Mouse (Mus musculus): Measurements from ENCODE around the gene Avpr1b. TPM values are rescaled to one million over a fixed set of nuclear protein-coding genes. Genes with fewer than 3 reads are reported as not detected.

Gene Avpr1b
- polyA plus RNA-seq, 1 experiment from 2014 or later, result not detected

GRCm38 (mm10) chr1:131652670-131653443, 53.8 kb downstream of the Avpr1b start:
- Histone ChIP-seq H3K4me1 (peaks cover 17% of the 10 kb centered on the region), H3K27ac (replicated peaks) (0 out of 2 replicates have a peak overlapping the region, but pooled peaks have one; percentile 24), H3K9me3 (no peaks in the 10 kb centered on the region), H3K9ac (no peak overlapping the region), H3K27me3 (replicated peaks) (no peaks in the 10 kb centered on the region), H3K4me2 (no peak overlapping the region), H3K36me3 (no peaks in the 10 kb centered on the region), H3K4me3 (no peak overlapping the region)
- WGBS, result 57% methylated on average over 12 of the region's 12 CpGs
- no peak; the same call in 1 of the 2 replicates for ATAC-seq (ENCODE audit: extremely low read depth, insufficient number of reproducible peaks, low FRiP score, low TSS enrichment)

- Histone ChIP-seq H3K4me3 (no peak overlapping the region), H3K9ac (no peak overlapping the region), H3K36me3 (no peaks in the 10 kb centered on the region), H3K27me3 (replicated peaks) (0 out of 2 replicates have a peak, but pooled peaks cover 6% of the 10 kb centered on the region), H3K4me1 (peaks cover 17% of the 10 kb centered on the region), H3K9me3 (no peaks in the 10 kb centered on the region), H3K27ac (replicated peaks) (no peak overlapping the region), H3K4me2 (no peak overlapping the region)
- 66% methylated on average over 6 of the region's 6 CpGs for WGBS
- no peak for ATAC-seq (ENCODE audit: extremely low read depth, insufficient number of reproducible peaks, low FRiP score, low TSS enrichment)
Measured at GRCm38 (mm10) chr1:131655601-131656000, 56.6 kb downstream of the Avpr1b start.

- peak overlapping the region; percentile 42; the same call in 1 of the 2 replicates for H3K27ac ChIP-seq (replicated peaks)
- H3K4me3 ChIP-seq, result peak overlapping the region; percentile 32
- under 1% methylated on average over 11 of the region's 11 CpGs for WGBS
- H3K27me3 ChIP-seq (replicated peaks), result 0 out of 2 replicates have a peak, but pooled peaks cover 6% of the 10 kb centered on the region
- peak overlapping the region; percentile 67 for H3K9ac ChIP-seq
- ATAC-seq (ENCODE audit: extremely low read depth, insufficient number of reproducible peaks, low FRiP score, low TSS enrichment), result peak; percentile 21; the same call in 1 of the 2 replicates
- no peaks in the 10 kb centered on the region for H3K9me3 ChIP-seq
- peaks cover 13% of the 10 kb centered on the region for H3K4me1 ChIP-seq
- H3K4me2 ChIP-seq, result peak overlapping the region; percentile 62
- H3K36me3 ChIP-seq, result no peaks in the 10 kb centered on the region
Measured at GRCm38 (mm10) chr1:131657945-131658354, 58.9 kb downstream of the Avpr1b start.

GRCm38 (mm10) chr1:131659512-131660085, 60.6 kb downstream of the Avpr1b start:
- 0 out of 2 replicates have a peak, but pooled peaks cover 6% of the 10 kb centered on the region for H3K27me3 ChIP-seq (replicated peaks)
- no peak for ATAC-seq (ENCODE audit: extremely low read depth, insufficient number of reproducible peaks, low FRiP score, low TSS enrichment)
- H3K36me3 ChIP-seq, result no peaks in the 10 kb centered on the region
- no peak overlapping the region for H3K27ac ChIP-seq (replicated peaks)
- no peak overlapping the region for H3K9ac ChIP-seq
- no peak overlapping the region for H3K4me2 ChIP-seq
- no peak overlapping the region for H3K4me3 ChIP-seq
- H3K4me1 ChIP-seq, result peaks cover 5% of the 10 kb centered on the region; the same call in 1 of the 2 replicates
- 58% methylated on average over 5 of the region's 5 CpGs for WGBS
- H3K9me3 ChIP-seq, result no peaks in the 10 kb centered on the region

GRCm38 (mm10) chr1:131660266-131660665, 61.2 kb downstream of the Avpr1b start:
- H3K36me3 ChIP-seq, result no peaks in the 10 kb centered on the region
- H3K4me3 ChIP-seq, result no peak overlapping the region
- no peak overlapping the region for H3K27ac ChIP-seq (replicated peaks)
- 78% methylated on average over 2 of the region's 2 CpGs for WGBS
- no peak overlapping the region for H3K9ac ChIP-seq
- no peak overlapping the region for H3K4me2 ChIP-seq
- 0 out of 2 replicates have a peak, but pooled peaks cover 6% of the 10 kb centered on the region for H3K27me3 ChIP-seq (replicated peaks)
- H3K4me1 ChIP-seq, result peaks cover 5% of the 10 kb centered on the region; the same call in 1 of the 2 replicates
- H3K9me3 ChIP-seq, result no peaks in the 10 kb centered on the region
- no peak for ATAC-seq (ENCODE audit: extremely low read depth, insufficient number of reproducible peaks, low FRiP score, low TSS enrichment)

- Histone ChIP-seq H3K27me3 (replicated peaks) (0 out of 2 replicates have a peak, but pooled peaks cover 6% of the 10 kb centered on the region), H3K4me2 (no peak overlapping the region), H3K4me1 (peaks cover 5% of the 10 kb centered on the region; the same call in 1 of the 2 replicates), H3K9ac (no peak overlapping the region), H3K27ac (replicated peaks) (no peak overlapping the region), H3K9me3 (no peaks in the 10 kb centered on the region), H3K4me3 (no peak overlapping the region), H3K36me3 (no peaks in the 10 kb centered on the region)
- WGBS, result 72% methylated on average over 7 of the region's 7 CpGs
- no peak for ATAC-seq (ENCODE audit: extremely low read depth, insufficient number of reproducible peaks, low FRiP score, low TSS enrichment)
Measured at GRCm38 (mm10) chr1:131660716-131661472, 61.9 kb downstream of the Avpr1b start.

Other genes with a start within 250 kb of the Avpr1b start
- gene Srgap2, start 71.9 kb upstream of the Avpr1b start, polyA plus RNA-seq (2015; fragmentation: Nextera tagmentation; extraction: Ambion mirVana), result 13.2 and 15.8 TPM in 2 replicates
- 2.4 and 3.1 TPM in 2 replicates for gene Fam72a, start 71.3 kb upstream of the Avpr1b start, polyA plus RNA-seq (2015; fragmentation: Nextera tagmentation; extraction: Ambion mirVana)
- gene Ctse, start 39.1 kb downstream of the Avpr1b start, polyA plus RNA-seq (2015; fragmentation: Nextera tagmentation; extraction: Ambion mirVana), result 0.55 and 0.60 TPM in 2 replicates
- 1.3 and 1.9 TPM in 2 replicates for gene Rab7b, start 89.5 kb downstream of the Avpr1b start, polyA plus RNA-seq (2015; fragmentation: Nextera tagmentation; extraction: Ambion mirVana)
- 0.08 and 0.39 TPM in 2 replicates for gene Slc26a9, start 144.8 kb downstream of the Avpr1b start, polyA plus RNA-seq (2015; fragmentation: Nextera tagmentation; extraction: Ambion mirVana)
- 1.4 and 1.9 TPM in 2 replicates for gene Pm20d1, start 198.1 kb downstream of the Avpr1b start, polyA plus RNA-seq (2015; fragmentation: Nextera tagmentation; extraction: Ambion mirVana)
- 9.3 and 10.1 TPM in 2 replicates for gene Slc41a1, start 228.3 kb downstream of the Avpr1b start, polyA plus RNA-seq (2015; fragmentation: Nextera tagmentation; extraction: Ambion mirVana)